Mouse (Mus musculus): ENCODE data around the gene Prdm16. TPM values are rescaled to one million over a fixed set of nuclear protein-coding genes. Genes with fewer than 3 reads are reported as not detected.

The Prdm16 gene
- polyA plus RNA-seq, 2 experiments from 2014 or later: 0.41 to 4.1 TPM

GRCm38 (mm10) chr4:154639591-154640442 lies 3.1 kb upstream of the Prdm16 start:
- ATAC-seq: no peak

DNA sequence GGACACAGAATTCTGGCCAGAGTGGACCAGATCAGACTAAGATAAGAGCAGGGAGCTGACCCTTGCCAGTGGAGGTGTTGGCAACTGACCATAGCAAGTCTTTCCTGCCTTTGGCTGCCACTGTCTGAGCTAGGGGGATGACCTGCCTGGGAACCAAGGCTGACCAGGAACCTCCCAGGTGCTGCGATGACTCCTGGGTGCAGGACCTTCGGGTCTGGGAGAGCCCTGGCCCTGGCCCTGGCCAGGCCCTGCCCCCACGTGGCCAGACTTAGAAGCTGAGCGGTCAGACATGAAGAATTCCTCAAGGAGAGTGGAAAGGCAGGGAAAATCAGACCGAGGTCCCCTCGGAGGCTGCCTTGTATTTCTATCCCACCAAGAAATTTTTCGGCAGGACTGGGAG lies 2.5 kb upstream of the Prdm16 start:
- no peak for ATAC-seq

DNA sequence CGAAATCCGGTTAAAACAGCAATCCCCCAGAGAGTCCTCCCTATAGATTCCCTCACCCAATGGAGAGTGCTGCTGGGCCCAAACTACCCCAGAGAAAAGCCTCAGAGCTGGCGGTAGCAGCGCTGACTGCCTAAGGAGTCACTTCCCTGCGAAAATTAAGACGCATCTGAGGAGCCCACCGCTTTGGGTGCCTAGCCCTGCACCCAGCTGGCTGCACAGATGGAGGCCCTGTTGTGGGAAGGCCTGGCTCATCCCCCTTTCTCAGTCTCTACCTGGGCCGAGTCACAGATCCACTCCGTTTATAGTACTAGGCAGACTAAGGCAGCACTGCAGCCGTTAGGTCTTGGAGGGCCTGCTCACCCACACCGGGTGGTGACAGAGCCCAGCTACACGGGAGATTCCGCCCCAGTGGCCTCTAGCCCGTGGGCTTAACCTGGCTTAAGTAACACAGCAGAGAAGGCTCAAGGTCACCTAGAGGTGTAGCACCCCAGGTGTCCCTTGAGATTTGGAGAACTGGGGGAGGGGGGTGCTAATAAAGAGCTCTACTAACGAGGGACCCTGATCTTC lies 1.7 kb upstream of the Prdm16 start:
- no peak for ATAC-seq

GRCm38 (mm10) chr4:154637468-154638319 lies 1.0 kb upstream of the Prdm16 start:
- no peak for ATAC-seq

DNA sequence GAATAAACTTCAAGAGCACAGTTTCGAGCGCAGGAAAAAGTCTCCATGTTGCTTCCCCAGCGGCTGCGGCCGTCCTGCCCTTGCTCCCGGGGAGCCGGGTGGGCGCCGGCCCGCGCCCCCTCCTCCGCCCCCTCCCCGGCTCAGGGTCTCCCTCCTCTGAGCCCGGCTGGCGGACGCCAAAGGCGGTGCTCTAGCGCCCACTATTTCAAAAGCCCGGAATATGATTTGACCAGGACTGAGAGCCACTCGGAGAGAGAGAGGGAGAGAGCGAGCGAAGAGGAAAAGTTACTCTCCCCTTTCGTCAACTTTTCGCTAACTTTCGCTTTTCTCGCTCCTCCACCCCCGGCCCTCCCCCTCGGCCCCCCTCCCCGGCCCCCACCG lies 630 bp downstream of the Prdm16 start:
- ATAC-seq: no peak

GRCm38 (mm10) chr4:154635241-154636052 lies 1.2 kb downstream of the Prdm16 start:
- no peak for ATAC-seq

DNA sequence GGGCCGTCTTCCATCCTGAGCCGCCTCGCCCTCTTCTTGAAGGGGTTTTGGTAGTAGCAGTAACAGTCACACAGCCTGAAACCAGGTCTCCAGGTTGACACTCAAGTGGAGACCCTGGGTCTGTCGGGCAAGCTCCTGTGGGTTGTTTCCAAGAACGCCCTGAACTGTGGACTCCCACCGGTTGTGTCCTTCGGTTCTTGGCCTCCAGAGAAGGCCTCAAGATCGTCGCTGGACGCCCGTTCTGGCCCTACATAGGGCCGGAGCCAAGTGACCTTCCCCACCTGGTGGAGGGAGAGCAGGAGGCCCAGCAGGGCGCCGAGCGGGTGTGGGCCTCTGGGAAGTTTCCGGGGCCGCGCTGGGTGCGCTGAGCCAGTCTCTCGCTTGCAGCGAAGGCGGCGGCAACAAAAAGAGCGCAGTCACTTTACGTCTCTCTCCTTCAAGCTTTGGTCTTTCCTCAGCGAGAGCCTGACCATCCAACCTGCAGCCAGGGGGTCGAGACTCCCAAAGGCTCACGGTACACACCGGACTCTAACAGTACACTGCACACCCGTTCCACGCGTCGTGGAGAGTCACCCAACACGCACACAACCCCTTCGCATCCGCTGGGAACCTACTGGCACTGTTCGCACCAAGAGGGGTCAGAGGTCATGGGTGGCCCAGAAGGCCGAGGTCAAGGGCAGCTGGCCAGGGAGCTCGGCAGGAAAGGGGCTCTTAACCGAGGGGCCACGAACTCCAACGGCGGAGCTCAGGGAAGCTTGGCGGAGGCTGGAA lies 2.0 kb downstream of the Prdm16 start:
- no peak for ATAC-seq

DNA sequence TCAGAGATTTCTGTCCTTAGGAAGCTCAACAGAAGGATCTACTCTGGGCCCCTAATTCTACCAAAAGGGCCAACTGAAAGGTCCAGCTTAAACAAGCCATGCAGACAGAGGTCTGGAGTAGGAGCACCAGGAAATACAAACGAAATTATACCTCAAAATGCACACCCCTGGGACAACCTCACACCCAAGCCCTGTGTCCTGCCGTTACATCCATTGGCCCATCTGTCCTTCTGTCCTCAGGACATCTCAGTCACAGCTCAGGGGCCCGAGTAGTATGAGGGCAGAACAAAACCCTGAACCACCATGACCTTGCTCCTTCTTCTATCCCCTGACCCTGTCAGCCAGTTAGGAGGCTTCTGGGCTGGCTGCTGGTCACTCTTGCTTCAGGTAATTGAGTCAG lies 2.7 kb downstream of the Prdm16 start:
- no peak for ATAC-seq

DNA sequence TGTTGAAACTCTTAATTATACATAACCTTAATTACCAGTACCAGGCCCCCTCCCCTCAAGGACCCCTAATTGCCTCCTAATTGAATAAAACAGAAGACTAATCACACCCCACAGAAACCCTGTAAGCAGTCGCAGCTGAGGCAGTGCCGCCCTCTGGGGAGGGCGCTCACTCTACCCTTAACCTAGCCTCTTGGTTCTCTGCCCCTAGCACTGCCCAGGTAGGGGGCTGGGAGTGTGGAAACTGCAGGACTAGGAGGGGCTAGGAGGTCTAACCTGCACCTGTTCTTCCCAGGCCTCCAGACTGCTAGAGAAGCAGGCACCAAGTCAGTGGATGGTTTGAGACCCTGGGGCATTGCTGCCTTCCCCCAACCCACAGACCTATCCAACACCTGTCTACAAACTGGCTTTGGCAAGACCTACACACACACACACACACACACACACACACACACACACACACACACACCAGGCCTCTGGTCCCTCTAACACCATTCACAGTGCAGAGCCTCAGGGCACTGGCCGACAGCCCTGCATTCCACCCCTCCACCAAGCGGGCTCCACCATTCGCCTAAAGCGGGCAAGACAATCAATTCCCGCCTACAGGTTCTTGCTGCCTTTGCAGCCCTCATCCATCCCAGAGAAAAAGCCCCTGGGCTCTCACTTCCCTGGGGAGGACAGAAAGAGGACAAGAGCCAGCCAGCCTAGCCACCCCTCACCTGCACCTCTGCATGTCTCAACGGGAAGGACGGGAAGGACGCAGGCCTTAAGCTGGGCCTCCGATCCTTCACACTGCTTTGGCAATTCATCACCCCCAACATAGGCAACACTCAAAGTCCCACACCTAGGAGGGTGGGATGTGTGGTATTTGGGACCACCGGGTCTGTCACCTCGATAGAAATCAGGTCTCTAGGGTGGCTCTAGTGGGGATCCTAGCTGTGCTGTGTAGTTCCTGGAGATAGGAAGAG lies 3.6 kb downstream of the Prdm16 start:
- no peak for ATAC-seq

DNA sequence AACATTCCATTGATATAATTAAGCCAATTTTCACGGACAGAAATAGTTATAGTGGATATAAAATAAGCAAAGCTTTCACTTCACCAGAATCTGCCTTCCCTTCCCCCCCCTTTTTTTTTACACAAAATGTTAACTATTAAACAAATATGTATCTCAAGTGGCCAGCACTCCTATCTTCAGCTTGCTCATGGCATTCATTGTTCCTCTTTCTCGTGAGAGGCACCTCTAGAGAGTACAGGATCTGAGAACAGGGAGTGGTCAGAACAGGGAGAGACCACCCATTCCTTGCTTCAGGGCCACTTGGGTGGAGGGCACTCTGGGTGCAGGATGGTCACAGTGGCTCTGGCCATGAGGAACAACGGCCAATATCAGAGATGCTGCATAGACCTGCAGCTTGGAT lies 5.9 kb downstream of the Prdm16 start:
- no peak for ATAC-seq

- no peak for ATAC-seq
These were observed 9.1 kb downstream of the Prdm16 start for GRCm38 (mm10) chr4:154627419-154628142.

DNA sequence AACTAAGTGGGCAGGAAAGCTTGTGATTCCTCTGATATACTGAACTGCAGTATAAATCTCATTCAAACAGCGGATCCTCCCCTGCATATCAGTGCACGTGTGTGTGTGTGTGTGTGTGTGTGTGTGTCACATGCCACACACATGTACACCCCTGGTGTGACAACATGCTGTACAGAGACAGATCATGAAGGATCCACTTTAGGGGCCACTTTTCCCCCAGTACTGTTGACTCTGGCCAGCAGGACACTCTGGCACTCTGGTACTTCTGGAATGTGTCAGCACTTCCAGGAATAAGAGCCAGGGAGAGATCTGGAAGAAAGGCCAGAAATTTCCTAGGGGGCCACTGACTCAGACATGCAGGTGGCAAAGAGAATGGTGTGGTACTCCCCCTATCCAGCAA lies 10.4 kb downstream of the Prdm16 start:
- ATAC-seq: no peak

DNA sequence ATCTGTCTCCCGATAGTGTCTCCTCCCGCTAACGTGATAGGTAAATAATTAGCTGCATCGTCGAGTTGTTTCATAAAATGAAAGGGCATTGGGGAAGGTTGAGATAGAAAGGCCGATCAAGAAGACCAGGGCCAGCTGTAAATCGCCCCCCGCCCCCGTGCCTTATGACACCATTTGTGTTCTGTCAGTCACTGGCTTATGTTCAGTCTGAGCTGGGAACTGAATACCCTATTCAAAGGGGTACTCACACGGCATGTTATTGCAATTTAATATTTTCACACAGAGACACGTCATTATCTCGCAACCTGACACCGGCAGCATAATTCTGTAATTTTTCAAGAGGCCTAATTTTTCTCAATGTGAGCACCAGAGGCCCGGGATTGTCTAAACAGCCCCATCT lies 11.0 kb downstream of the Prdm16 start:
- ATAC-seq: no peak

GRCm38 (mm10) chr4:154623241-154623640 lies 13.4 kb downstream of the Prdm16 start:
- ATAC-seq: no peak

GRCm38 (mm10) chr4:154622521-154622920 lies 14.2 kb downstream of the Prdm16 start:
- no peak for ATAC-seq

- no peak for ATAC-seq
These were observed 25.5 kb downstream of the Prdm16 start for GRCm38 (mm10) chr4:154611167-154611566.

DNA sequence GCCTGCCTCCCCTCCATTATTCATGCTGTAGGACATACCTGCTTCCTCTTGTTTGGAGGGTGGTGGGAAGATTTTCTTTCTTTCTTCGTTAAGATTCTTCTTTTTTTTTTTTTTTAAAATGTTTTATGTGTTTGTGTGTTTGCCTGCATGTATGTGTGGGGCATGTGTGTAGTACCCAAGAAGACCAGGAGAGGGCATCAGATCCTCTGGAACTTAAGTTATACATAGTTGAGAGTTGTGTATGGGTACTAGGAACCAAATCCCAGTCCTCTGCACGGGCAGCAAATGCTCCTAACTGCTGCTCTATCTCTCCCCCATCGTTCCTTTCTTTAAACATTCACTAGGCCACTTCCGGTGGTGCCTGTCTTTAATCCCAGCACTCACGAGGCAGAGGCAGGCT lies 28.9 kb downstream of the Prdm16 start:
- no peak for ATAC-seq

- no peak for ATAC-seq
These were observed 32.2 kb downstream of the Prdm16 start for GRCm38 (mm10) chr4:154604442-154604830.

- ATAC-seq: no peak
These were observed 32.8 kb downstream of the Prdm16 start for GRCm38 (mm10) chr4:154603663-154604441.
